8 mouse cellular contexts compared by ENCODE assay signal in genomic region chr4:97689456-97690383, GRCm38 (mm10).
A peak's percentile ranks its signal among the peaks of the same experiment; 100 is the strongest.
DNase-seq lines count a peak whose midpoint lies in the region; ATAC-seq lines count a peak whose summit lies in the region.

No protein-coding gene starts in this region.

- 41% methylated on average over 8 of the region's 8 CpGs for WGBS in heart, embryonic 16.5 days
- WGBS in limb, embryonic 10.5 days: 45% methylated on average over 8 of the region's 8 CpGs

- no peaks in the 10 kb centered on the region for H3K27me3 ChIP-seq in heart, embryonic 16.5 days (ENCODE audit: control insufficient read depth, insufficient read depth, low read length)
- H3K27me3 ChIP-seq in limb, embryonic 10.5 days (ENCODE audit: low read depth, poor library complexity, severe bottlenecking): peaks cover 19% of the 10 kb centered on the region; the same call in 1 of the 2 replicates

- ATAC-seq in heart, embryonic 16.5 days (replicated peaks; ENCODE audit: extremely low read depth, insufficient read depth, low FRiP score): peak; percentile 83
- ATAC-seq in frontal cortex, adult (ENCODE audit: low TSS enrichment): no peak

- H3K9me3 ChIP-seq in heart, embryonic 16.5 days (replicated peaks; ENCODE audit: control insufficient read depth, low read length): no peaks in the 10 kb centered on the region
- H3K9me3 ChIP-seq in limb, embryonic 10.5 days (replicated peaks): no peaks in the 10 kb centered on the region

- H3K4me1 ChIP-seq in heart, embryonic 16.5 days (ENCODE audit: control insufficient read depth, insufficient read depth, low read length): peaks cover 6% of the 10 kb centered on the region
- H3K4me1 ChIP-seq in limb, embryonic 10.5 days: peaks cover 31% of the 10 kb centered on the region

- peak overlapping the region; percentile 25 for H3K27ac ChIP-seq in heart, embryonic 16.5 days (ENCODE audit: low read length)
- H3K27ac ChIP-seq in limb, embryonic 10.5 days: peak overlapping the region; percentile 31; the same call in 1 of the 2 replicates

- H3K36me3 ChIP-seq in heart, embryonic 16.5 days (ENCODE audit: control insufficient read depth, insufficient read depth): no peaks in the 10 kb centered on the region
- no peaks in the 10 kb centered on the region for H3K36me3 ChIP-seq in limb, embryonic 10.5 days

- H3K9ac ChIP-seq in heart, embryonic 16.5 days (ENCODE audit: low read length): no peak overlapping the region

- no peak overlapping the region for H3K4me3 ChIP-seq in heart, embryonic 16.5 days (ENCODE audit: low read length)
- no peak overlapping the region for H3K4me3 ChIP-seq in limb, embryonic 10.5 days

- no peak overlapping the region for H3K4me2 ChIP-seq in heart, embryonic 16.5 days (ENCODE audit: low read depth, low read length)

- DNase-seq in urinary bladder, postnatal 14 days (ENCODE audit: low spot score): peak; percentile 12
- no peak for DNase-seq in urinary bladder, postnatal 10 days (ENCODE audit: low spot score)
- peak; percentile 60 for DNase-seq in limb, embryonic 10.5 days (ENCODE audit: low spot score)
- DNase-seq in yolk sac, embryonic 10.5 days (ENCODE audit: low spot score): peak; percentile 13
- no peak for DNase-seq in right cerebral cortex, postnatal 4 days
- no peak for DNase-seq in spleen, adult 18-20 months

Comparison
In these comparisons a context has a peak if more than half of its experiments do, and no peak if none do; other contexts are left out.
1. DNase-seq: peak in urinary bladder, postnatal 14 days (single experiment), limb, embryonic 10.5 days (single experiment) and yolk sac, embryonic 10.5 days (single experiment); none in urinary bladder, postnatal 10 days (single experiment), right cerebral cortex, postnatal 4 days (single experiment) and spleen, adult 18-20 months (0 of 2).